Mouse (Mus musculus): Measurements from ENCODE around the gene Olfr1312. TPM values are rescaled to one million over a fixed set of nuclear protein-coding genes. Genes with fewer than 3 reads are reported as not detected.
"Not testable (repeated sequence)": the region's sequence is repeated elsewhere in the genome, so short reads cannot be mapped to it uniquely, and the experiment has no call there.

Gene Olfr1312
- total RNA-seq (2021) = not detected
- long read RNA-seq, experiment 1 = 0 reads
- long read RNA-seq, experiment 2 = 0 reads

- DNase-seq = no peak
Observed at GRCm38 (mm10) chr2:112050138-112050537, at the start of gene Olfr1312. TSS of gene Olfr1312 (minus strand) at chr2:112050238.

GRCm38 (mm10) chr2:112096681-112097080 lies 46.6 kb upstream of the Olfr1312 start, which contains the start of gene Olfr1314:
TSS of gene Olfr1314 (minus strand) at chr2:112096781.
- DNase-seq = no peak

GRCm38 (mm10) chr2:112077743-112078142 lies 27.7 kb upstream of the Olfr1312 start, which contains the start of gene Olfr1313:
TSS of gene Olfr1313 (minus strand) at chr2:112077843.
- no peak for DNase-seq

GRCm38 (mm10) chr2:112026971-112027370 lies 23.1 kb downstream of the Olfr1312 start:
- DNase-seq = not testable (repeated sequence)

GRCm38 (mm10) chr2:112024312-112024711 lies 25.7 kb downstream of the Olfr1312 start, which contains the start of gene Olfr1311:
TSS of gene Olfr1311 (minus strand) at chr2:112024412.
- no peak for DNase-seq

- DNase-seq = no peak
Observed at GRCm38 (mm10) chr2:112014900-112015299, 35.1 kb downstream of the Olfr1312 start.

- DNase-seq = no peak
Observed at GRCm38 (mm10) chr2:112012608-112013007, 37.4 kb downstream of the Olfr1312 start, which contains the start of gene Olfr1310. TSS of gene Olfr1310 (minus strand) at chr2:112012708.

GRCm38 (mm10) chr2:111990181-111990580 lies 59.9 kb downstream of the Olfr1312 start, which contains the start of gene Olfr1309:
TSS of gene Olfr1309 (minus strand) at chr2:111990281.
- no peak for DNase-seq

Other genes starting within 250 kb of the Olfr1312 start
- gene Olfr1303, start 229.9 kb downstream of the Olfr1312 start, total RNA-seq (2021) = not detected
- not detected for gene Olfr1305, start 173.1 kb downstream of the Olfr1312 start, total RNA-seq (2021)
- gene Olfr1306, start 134.0 kb downstream of the Olfr1312 start, total RNA-seq (2021) = not detected
- gene Olfr1307, start 100.8 kb downstream of the Olfr1312 start, total RNA-seq (2021) = not detected
- not detected for gene Olfr1308, start 85.3 kb downstream of the Olfr1312 start, total RNA-seq (2021)
- gene Olfr1309, start 60.0 kb downstream of the Olfr1312 start, total RNA-seq (2021) = not detected
- not detected for gene Olfr1310, start 37.5 kb downstream of the Olfr1312 start, total RNA-seq (2021)
- gene Olfr1311, start 25.8 kb downstream of the Olfr1312 start, total RNA-seq (2021) = not detected
- gene Olfr1313, start 27.6 kb upstream of the Olfr1312 start, total RNA-seq (2021) = not detected
- not detected for gene Olfr1314, start 46.5 kb upstream of the Olfr1312 start, total RNA-seq (2021)
- gene Olfr1315-ps1, start 65.2 kb upstream of the Olfr1312 start, total RNA-seq (2021) = not detected
- gene Olfr1316, start 84.7 kb upstream of the Olfr1312 start, total RNA-seq (2021) = not detected
- gene Olfr1317, start 90.1 kb upstream of the Olfr1312 start, total RNA-seq (2021) = not detected
- gene Olfr1318, start 104.0 kb upstream of the Olfr1312 start, total RNA-seq (2021) = not detected
- gene Lpcat4, start 189.2 kb upstream of the Olfr1312 start, total RNA-seq (2021) = 1 to 10 TPM; 2.0 to 3.0 TPM
- not detected for gene Nutm1, start 209.1 kb upstream of the Olfr1312 start, total RNA-seq (2021)
- 10 to 100 TPM; 50.8 to 66.0 TPM for gene Nop10, start 211.7 kb upstream of the Olfr1312 start, total RNA-seq (2021)
- 10 to 100 TPM; 26.5 to 31.5 TPM for gene Slc12a6, start 215.6 kb upstream of the Olfr1312 start, total RNA-seq (2021)
- gene Gm21985, start 216.1 kb upstream of the Olfr1312 start, total RNA-seq (2021) = 1 to 10 TPM; 1.1 to 1.4 TPM